Mouse (Mus musculus): ENCODE measurements at regions not wholly inside any gene's neighbourhood (a gene's known extent, or its start where the extent isn't known, plus 50 kb on each side); places are given as distances from the start of the nearest gene placed in this dataset.

DNA sequence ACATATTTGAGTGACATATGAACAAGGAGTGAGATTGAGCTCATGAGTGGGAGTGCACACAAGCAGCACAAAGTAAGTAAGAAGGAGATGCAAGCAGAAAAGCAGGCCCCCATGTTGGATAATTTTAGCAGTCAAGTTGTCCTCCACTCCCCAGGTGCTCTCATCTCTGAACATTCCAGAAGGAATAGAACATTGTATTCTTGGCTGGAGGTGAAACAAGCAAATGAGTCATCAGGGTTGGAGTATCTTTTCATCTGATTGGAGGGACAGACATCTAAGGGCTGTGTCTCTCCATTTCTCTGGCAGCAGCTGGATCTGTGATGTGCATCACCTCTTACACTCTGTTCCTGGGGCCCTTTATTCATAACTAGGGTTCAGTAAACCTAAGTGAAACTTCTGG lies 122.7 kb downstream of the Cldn1 start:
- H3K27me3 ChIP-seq (ENCODE audit: control insufficient read depth, insufficient read depth, low read depth, low read length) = no peaks in the 10 kb centered on the region
- no peak for ATAC-seq
- H3K9me3 ChIP-seq (replicated peaks; ENCODE audit: control insufficient read depth, low read length, poor library complexity, severe bottlenecking) = no peaks in the 10 kb centered on the region
- no peaks in the 10 kb centered on the region for H3K4me1 ChIP-seq (ENCODE audit: control insufficient read depth, insufficient read depth, low read length)
- H3K4me3 ChIP-seq (ENCODE audit: low read depth, low read length) = no peak overlapping the region
- H3K4me2 ChIP-seq (ENCODE audit: low read length) = no peak overlapping the region
- no peak overlapping the region for H3K27ac ChIP-seq (ENCODE audit: low read length)
- no peak overlapping the region for H3K9ac ChIP-seq (ENCODE audit: low read depth, low read length)
- H3K36me3 ChIP-seq (ENCODE audit: control insufficient read depth, insufficient read depth, low read length) = no peaks in the 10 kb centered on the region

DNA sequence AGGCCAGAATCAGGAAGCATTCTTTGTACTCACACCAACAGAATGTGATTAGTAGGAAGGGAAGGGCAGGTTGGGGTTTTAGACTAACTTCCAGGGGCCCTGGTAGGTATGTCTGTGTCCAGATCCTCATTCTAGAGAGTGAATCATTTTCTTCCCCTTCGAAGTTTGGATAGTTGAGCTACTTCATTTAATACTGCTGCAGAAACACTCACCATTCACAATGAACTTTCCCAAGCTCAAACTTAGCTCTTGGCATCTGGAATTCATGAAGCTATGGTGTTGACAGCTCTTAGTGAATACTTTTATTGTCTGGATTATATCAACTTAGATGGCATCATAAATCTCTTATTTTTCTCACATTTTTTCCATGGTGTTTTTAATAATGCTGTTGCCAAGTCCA lies 123.7 kb downstream of the Cldn1 start:
- H3K4me1 ChIP-seq (ENCODE audit: control insufficient read depth, insufficient read depth, low read length) = no peaks in the 10 kb centered on the region
- H3K36me3 ChIP-seq (ENCODE audit: control insufficient read depth, insufficient read depth, low read length) = no peaks in the 10 kb centered on the region

DNA sequence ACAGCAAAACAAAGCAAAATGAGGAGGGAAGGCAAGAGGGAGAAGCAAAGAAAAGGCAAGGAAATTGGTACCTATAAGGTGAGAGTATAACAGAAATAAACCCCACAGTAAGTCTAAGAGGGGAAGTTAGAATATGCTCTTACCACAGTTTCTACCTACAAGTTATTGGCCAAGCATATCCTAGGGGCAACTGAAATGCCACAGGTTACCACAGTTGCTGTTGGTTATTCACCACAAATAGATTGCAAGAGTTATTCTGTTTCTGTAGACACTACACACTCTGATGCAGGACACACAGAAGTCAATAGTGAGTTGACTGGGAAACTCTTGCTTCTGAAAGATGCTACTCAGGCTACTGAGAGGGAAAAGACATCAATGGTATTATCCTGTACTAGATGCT lies 129.7 kb upstream of the P3h2 start:
- H3K27me3 ChIP-seq (ENCODE audit: control insufficient read depth, insufficient read depth, low read depth, low read length) = no peaks in the 10 kb centered on the region
- no peaks in the 10 kb centered on the region for H3K9me3 ChIP-seq (replicated peaks; ENCODE audit: control insufficient read depth, low read length, poor library complexity, severe bottlenecking)
- no peak overlapping the region for H3K9ac ChIP-seq (ENCODE audit: low read depth, low read length)
- H3K27ac ChIP-seq (ENCODE audit: low read length) = no peak overlapping the region
- no peak overlapping the region for H3K4me2 ChIP-seq (ENCODE audit: low read length)
- no peaks in the 10 kb centered on the region for H3K36me3 ChIP-seq (ENCODE audit: control insufficient read depth, insufficient read depth, low read length)
- H3K4me3 ChIP-seq (ENCODE audit: low read depth, low read length) = no peak overlapping the region
- ATAC-seq = no peak
- no peaks in the 10 kb centered on the region for H3K4me1 ChIP-seq (ENCODE audit: control insufficient read depth, insufficient read depth, low read length)

More for the DNA sequence above, 123.7 kb downstream of the Cldn1 start:
- Histone ChIP-seq H3K9me3 (replicated peaks; ENCODE audit: control insufficient read depth, low read length, poor library complexity, severe bottlenecking) (no peaks in the 10 kb centered on the region), H3K27ac (ENCODE audit: low read length) (no peak overlapping the region), H3K4me2 (ENCODE audit: low read length) (no peak overlapping the region), H3K4me3 (ENCODE audit: low read depth, low read length) (no peak overlapping the region), H3K9ac (ENCODE audit: low read depth, low read length) (no peak overlapping the region), H3K27me3 (ENCODE audit: control insufficient read depth, insufficient read depth, low read depth, low read length) (no peaks in the 10 kb centered on the region)
- ATAC-seq = no peak
- WGBS = 91% methylated on average over 1 of the region's 1 CpGs

DNA sequence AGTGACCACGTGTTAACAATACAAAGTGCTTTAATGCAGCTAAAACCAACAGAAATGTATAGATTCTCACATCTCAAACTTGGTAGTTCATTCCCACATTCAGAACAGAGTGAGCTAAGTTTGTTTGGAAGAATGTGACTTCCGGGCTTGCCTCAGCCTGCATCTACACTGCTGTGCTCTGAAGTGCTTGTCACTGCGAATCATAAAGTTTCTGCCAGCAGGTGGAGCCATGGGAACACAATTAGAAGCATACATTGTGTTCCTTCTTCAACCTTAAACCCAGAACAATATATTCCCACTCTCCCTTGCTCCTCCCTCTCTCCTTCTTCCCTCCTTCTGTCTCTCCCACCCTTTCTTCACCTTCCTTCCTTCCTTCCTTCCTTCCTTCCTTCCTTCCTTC lies 128.5 kb upstream of the P3h2 start:
- Histone ChIP-seq H3K9ac (ENCODE audit: low read depth, low read length) (no peak overlapping the region), H3K4me3 (ENCODE audit: low read depth, low read length) (no peak overlapping the region), H3K4me2 (ENCODE audit: low read length) (no peak overlapping the region), H3K36me3 (ENCODE audit: control insufficient read depth, insufficient read depth, low read length) (no peaks in the 10 kb centered on the region), H3K27me3 (ENCODE audit: control insufficient read depth, insufficient read depth, low read depth, low read length) (no peaks in the 10 kb centered on the region), H3K4me1 (ENCODE audit: control insufficient read depth, insufficient read depth, low read length) (no peaks in the 10 kb centered on the region), H3K27ac (ENCODE audit: low read length) (no peak overlapping the region), H3K9me3 (replicated peaks; ENCODE audit: control insufficient read depth, low read length, poor library complexity, severe bottlenecking) (no peaks in the 10 kb centered on the region)
- WGBS = 8% methylated on average over 3 of the region's 3 CpGs
- peak; percentile 96 for ATAC-seq

DNA sequence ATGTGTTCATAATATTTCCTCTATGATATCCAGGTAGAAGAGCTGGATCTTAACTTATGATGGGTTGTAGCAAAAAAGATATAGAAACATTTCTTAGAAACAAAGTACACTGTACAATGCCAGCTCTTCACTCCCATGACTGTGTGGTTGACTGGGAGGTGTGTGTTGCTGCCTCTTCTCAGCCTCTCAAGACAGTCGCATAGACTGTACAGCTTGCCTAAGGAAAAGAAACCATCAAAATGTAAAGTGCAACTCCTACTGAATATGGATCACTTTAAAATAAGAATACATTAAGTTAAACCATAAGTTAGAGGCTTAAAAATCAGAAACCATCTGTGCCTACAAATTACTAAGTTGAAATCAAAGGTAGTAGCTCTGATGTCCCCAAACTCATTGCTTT lies 125.5 kb upstream of the P3h2 start:
- Histone ChIP-seq H3K9ac (ENCODE audit: low read depth, low read length) (no peak overlapping the region), H3K4me3 (ENCODE audit: low read depth, low read length) (no peak overlapping the region), H3K4me1 (ENCODE audit: control insufficient read depth, insufficient read depth, low read length) (no peaks in the 10 kb centered on the region), H3K27me3 (ENCODE audit: control insufficient read depth, insufficient read depth, low read depth, low read length) (no peaks in the 10 kb centered on the region), H3K9me3 (replicated peaks; ENCODE audit: control insufficient read depth, low read length, poor library complexity, severe bottlenecking) (no peaks in the 10 kb centered on the region), H3K27ac (ENCODE audit: low read length) (no peak overlapping the region), H3K36me3 (ENCODE audit: control insufficient read depth, insufficient read depth, low read length) (no peaks in the 10 kb centered on the region), H3K4me2 (ENCODE audit: low read length) (no peak overlapping the region)
- no peak for ATAC-seq
- WGBS = 73% methylated on average over 1 of the region's 1 CpGs

GRCm38 (mm10) chr16:26211418-26211817 lies 105.8 kb upstream of the P3h2 start:
- Histone ChIP-seq H3K36me3 (ENCODE audit: control insufficient read depth, insufficient read depth, low read length) (no peaks in the 10 kb centered on the region), H3K9me3 (replicated peaks; ENCODE audit: control insufficient read depth, low read length, poor library complexity, severe bottlenecking) (no peaks in the 10 kb centered on the region), H3K4me2 (ENCODE audit: low read length) (no peak overlapping the region), H3K27ac (ENCODE audit: low read length) (no peak overlapping the region), H3K4me1 (ENCODE audit: control insufficient read depth, insufficient read depth, low read length) (no peaks in the 10 kb centered on the region), H3K4me3 (ENCODE audit: low read depth, low read length) (no peak overlapping the region), H3K9ac (ENCODE audit: low read depth, low read length) (no peak overlapping the region), H3K27me3 (ENCODE audit: control insufficient read depth, insufficient read depth, low read depth, low read length) (no peaks in the 10 kb centered on the region)
- ATAC-seq = no peak
- WGBS = 83% methylated on average over 3 of the region's 3 CpGs

- ATAC-seq = no peak
- H3K27ac ChIP-seq (ENCODE audit: low read length) = no peak overlapping the region
- H3K36me3 ChIP-seq (ENCODE audit: control insufficient read depth, insufficient read depth, low read length) = no peaks in the 10 kb centered on the region
- no peaks in the 10 kb centered on the region for H3K27me3 ChIP-seq (ENCODE audit: control insufficient read depth, insufficient read depth, low read depth, low read length)
- no peaks in the 10 kb centered on the region for H3K9me3 ChIP-seq (replicated peaks; ENCODE audit: control insufficient read depth, low read length, poor library complexity, severe bottlenecking)
- no peaks in the 10 kb centered on the region for H3K4me1 ChIP-seq (ENCODE audit: control insufficient read depth, insufficient read depth, low read length)
- 20% methylated on average over 4 of the region's 4 CpGs for WGBS
- H3K4me3 ChIP-seq (ENCODE audit: low read depth, low read length) = no peak overlapping the region
- H3K4me2 ChIP-seq (ENCODE audit: low read length) = no peak overlapping the region
- no peak overlapping the region for H3K9ac ChIP-seq (ENCODE audit: low read depth, low read length)
Measured at GRCm38 (mm10) chr16:26199125-26199524, 93.5 kb upstream of the P3h2 start.

GRCm38 (mm10) chr16:26196345-26196744 lies 90.8 kb upstream of the P3h2 start:
- Histone ChIP-seq H3K9me3 (replicated peaks; ENCODE audit: control insufficient read depth, low read length, poor library complexity, severe bottlenecking) (no peaks in the 10 kb centered on the region), H3K36me3 (ENCODE audit: control insufficient read depth, insufficient read depth, low read length) (no peaks in the 10 kb centered on the region), H3K27ac (ENCODE audit: low read length) (no peak overlapping the region), H3K4me3 (ENCODE audit: low read depth, low read length) (no peak overlapping the region), H3K4me1 (ENCODE audit: control insufficient read depth, insufficient read depth, low read length) (no peaks in the 10 kb centered on the region), H3K27me3 (ENCODE audit: control insufficient read depth, insufficient read depth, low read depth, low read length) (no peaks in the 10 kb centered on the region), H3K9ac (ENCODE audit: low read depth, low read length) (no peak overlapping the region), H3K4me2 (ENCODE audit: low read length) (no peak overlapping the region)
- no peak for ATAC-seq

DNA sequence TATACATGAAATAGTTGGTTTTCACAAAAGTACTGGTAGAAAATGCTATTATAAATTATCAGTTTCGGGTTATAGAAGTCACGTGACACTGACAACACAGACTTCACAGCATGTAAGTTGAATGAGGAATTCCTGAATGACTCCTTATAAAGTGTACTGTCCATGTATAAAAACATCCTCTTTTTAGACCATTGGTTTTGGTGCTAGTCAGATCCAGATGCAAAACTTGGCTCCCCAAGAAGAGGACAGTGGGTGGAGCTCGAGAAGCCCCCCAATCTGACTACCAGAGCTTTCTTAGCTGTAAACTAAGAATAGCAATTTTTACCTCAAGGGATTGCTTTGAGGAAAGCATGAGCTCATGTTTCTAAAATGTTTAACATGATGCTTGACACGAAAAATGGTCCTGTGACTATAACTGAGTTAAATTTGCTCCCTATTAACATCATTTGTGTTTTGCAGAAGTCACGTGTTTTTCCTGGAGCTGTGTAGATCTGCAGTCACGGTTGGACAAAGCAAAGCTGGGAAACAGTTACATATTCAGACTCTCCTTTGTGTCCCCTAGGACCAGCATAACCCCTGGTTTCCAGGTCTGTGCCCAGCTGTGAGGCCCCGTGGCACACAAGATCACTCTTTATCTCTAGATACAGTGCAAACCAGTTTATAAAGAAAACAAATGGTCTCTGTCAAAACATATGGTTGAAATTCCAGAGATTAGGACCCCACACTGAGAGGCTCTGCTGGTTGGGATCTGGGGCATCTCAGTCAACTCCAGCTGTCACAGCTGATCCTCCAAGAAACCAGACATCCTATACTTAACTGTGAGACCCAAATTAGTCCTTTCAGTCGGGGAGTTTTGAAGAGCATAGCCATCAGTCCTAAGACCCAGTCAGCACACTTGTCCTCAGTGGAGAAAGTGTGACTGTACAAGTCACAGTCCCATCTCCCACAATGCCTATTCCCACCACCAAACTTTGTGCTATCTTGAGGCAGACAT lies 80.0 kb upstream of the P3h2 start:
- no peak overlapping the region for H3K4me2 ChIP-seq (ENCODE audit: low read length)
- no peaks in the 10 kb centered on the region for H3K36me3 ChIP-seq (ENCODE audit: control insufficient read depth, insufficient read depth, low read length)
- H3K9ac ChIP-seq (ENCODE audit: low read depth, low read length) = no peak overlapping the region
- no peak overlapping the region for H3K27ac ChIP-seq (ENCODE audit: low read length)
- no peak for ATAC-seq
- no peak overlapping the region for H3K4me3 ChIP-seq (ENCODE audit: low read depth, low read length)
- no peaks in the 10 kb centered on the region for H3K4me1 ChIP-seq (ENCODE audit: control insufficient read depth, insufficient read depth, low read length)
- H3K27me3 ChIP-seq (ENCODE audit: control insufficient read depth, insufficient read depth, low read depth, low read length) = no peaks in the 10 kb centered on the region
- WGBS = 61% methylated on average over 8 of the region's 8 CpGs
- H3K9me3 ChIP-seq (replicated peaks; ENCODE audit: control insufficient read depth, low read length, poor library complexity, severe bottlenecking) = 0 out of 2 replicates have a peak, but pooled peaks cover 2% of the 10 kb centered on the region
